Mouse (Mus musculus) heart, embryonic 13.5 days (tissue): Measurements from ENCODE around the gene Ano10. TPM values are rescaled to one million over a fixed set of nuclear protein-coding genes. Genes with fewer than 3 reads are reported as not detected.
"Not testable (repeated sequence)": the region's sequence is repeated elsewhere in the genome, so short reads cannot be mapped to it uniquely, and the experiment has no call there.

Experiments used
- ATAC-seq: fragments of 200-750 bp; cut with Nextera tagmentation; 2 replicates; pipeline ENCODE4 v1.8.0; 2017; ENCODE audit warnings: moderate TSS enrichment; ENCODE audit not compliant: insufficient number of reproducible peaks, low FRiP score, low TSS enrichment; ENCODE audit errors: extremely low read depth
- H3K27ac ChIP-seq: fragments of 300-500 bp; sonication (generic); replicated peaks from 2 replicates; pipeline ENCODE4 v1.5.1; 2015; ENCODE audit warnings: moderate library complexity, mild to moderate bottlenecking, inconsistent platforms
- H3K27me3 ChIP-seq: fragments of 300-500 bp; sonication (generic); replicated peaks from 2 replicates; pipeline ENCODE4 v1.6.1; 2015; ENCODE audit warnings: mild to moderate bottlenecking, inconsistent platforms
- H3K36me3 ChIP-seq: fragments of 300-500 bp; sonication (generic); 2 replicates; pipeline ENCODE4 v1.6.1; 2015; ENCODE audit warnings: mild to moderate bottlenecking, inconsistent platforms
- H3K4me1 ChIP-seq: fragments of 300-500 bp; sonication (generic); 2 replicates; pipeline ENCODE4 v1.6.1; 2015; ENCODE audit warnings: inconsistent platforms
- H3K4me2 ChIP-seq: fragments of 300-500 bp; sonication (generic); 2 replicates; pipeline ENCODE4 v1.6.1; 2015; ENCODE audit warnings: inconsistent platforms, mild to moderate bottlenecking, moderate library complexity
- H3K4me3 ChIP-seq: fragments of 300-500 bp; sonication (generic); 2 replicates; pipeline ENCODE4 v1.5.1; 2015; ENCODE audit warnings: moderate library complexity, mild to moderate bottlenecking, inconsistent platforms
- H3K9ac ChIP-seq: fragments of 300-500 bp; sonication (generic); 2 replicates; pipeline ENCODE4 v1.6.1; 2015; ENCODE audit warnings: inconsistent platforms, mild to moderate bottlenecking, moderate library complexity
- H3K9me3 ChIP-seq: fragments of 300-500 bp; sonication (generic); 2 replicates; pipeline ENCODE4 v1.6.1; 2016; ENCODE audit warnings: inconsistent platforms
- WGBS: fragments of 180-500 bp; shearing (Covaris S2); methylation state at CpG from one replicate; pipeline ENCODE4 v1.1.7; 2015; ENCODE audit warnings: mixed read lengths; 5-methylcytosine and 5-hydroxymethylcytosine counted together
- polyA plus RNA-seq: library from polyadenylated mRNA; unstranded; fragments of >200 nt; fragmentation: Nextera tagmentation; extraction: Ambion mirVana; gene quantifications from 2 replicates; pipeline ENCODE4 v1.2.1, GENCODE M21; 2015

The Ano10 gene
- polyA plus RNA-seq, 1 experiment from 2014 or later, result 30.8 TPM

DNA sequence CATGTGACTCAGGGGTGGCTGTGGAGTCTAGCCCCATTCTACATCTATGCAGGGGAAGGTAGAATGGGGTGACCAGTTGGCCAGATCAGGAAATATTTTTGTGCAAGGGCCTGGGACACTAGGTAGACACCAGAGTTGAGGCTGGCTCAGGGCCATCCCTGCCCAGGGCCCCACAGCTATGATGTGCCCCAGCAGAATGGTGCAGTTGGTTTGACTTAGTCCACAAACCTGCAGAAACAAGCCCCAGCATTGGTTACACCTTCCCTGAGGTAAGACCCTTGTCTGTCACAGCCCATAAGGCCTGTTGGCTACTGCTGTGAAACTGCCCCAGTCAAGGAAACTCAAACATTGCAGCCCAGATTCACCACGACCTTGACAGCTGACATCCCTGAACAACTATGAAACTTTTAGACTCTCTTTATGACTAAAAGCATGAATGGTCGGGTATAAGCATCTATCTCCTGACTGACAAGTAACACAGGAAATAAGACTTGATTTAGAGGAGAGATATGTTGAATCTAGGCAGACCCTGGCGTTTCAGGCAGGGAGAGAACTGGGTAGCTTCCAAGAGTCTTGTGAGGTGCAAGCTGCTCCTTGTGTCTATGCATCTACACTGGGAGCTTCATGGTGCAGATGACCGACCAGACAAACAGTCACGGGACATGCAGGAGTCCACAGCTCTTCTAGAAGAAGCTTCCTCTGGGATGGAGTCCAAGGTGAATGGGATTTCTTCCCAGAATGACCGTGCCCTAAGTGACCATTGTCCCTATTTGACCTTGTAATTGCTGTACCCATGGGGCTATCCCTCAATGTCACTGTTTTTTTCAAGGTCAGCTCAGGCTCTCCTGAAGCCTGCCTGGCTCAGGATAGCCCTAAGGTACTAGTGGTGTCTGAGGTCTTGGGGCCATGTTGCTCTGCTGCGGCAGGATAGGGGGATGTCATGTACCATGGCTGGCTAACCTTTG lies 116.7 kb downstream of the Ano10 start:
- no peaks in the 10 kb centered on the region for H3K27me3 ChIP-seq
- no peak overlapping the region for H3K4me3 ChIP-seq
- no peaks in the 10 kb centered on the region for H3K9me3 ChIP-seq
- H3K9ac ChIP-seq, result no peak overlapping the region
- peak overlapping the region; percentile 58 for H3K27ac ChIP-seq
- peaks cover 40% of the 10 kb centered on the region for H3K4me1 ChIP-seq
- peaks cover 15% of the 10 kb centered on the region for H3K36me3 ChIP-seq
- no peak for ATAC-seq
- H3K4me2 ChIP-seq, result no peak overlapping the region
- 69% methylated on average over 7 of the region's 7 CpGs for WGBS

DNA sequence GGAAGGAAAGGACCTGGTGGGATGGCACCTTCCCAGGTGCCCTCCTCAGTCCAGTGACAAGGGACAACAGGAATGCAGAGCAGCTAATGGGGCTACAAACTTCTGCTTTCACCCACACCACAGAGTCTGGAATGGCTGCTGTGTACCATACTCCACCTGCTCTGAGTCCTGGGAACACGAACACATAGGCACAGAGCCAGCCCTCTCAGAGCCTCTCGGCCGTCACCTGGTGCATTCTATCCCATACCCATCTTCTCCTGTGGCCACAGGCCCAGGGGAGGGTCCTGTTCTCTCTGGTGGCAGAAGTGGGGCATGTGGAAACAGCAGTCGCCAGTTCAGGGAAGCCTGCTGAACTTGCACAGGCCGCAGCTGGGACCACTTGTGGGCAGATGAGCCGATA lies 119.5 kb downstream of the Ano10 start:
- H3K4me3 ChIP-seq, result no peak overlapping the region
- 82% methylated on average over 6 of the region's 6 CpGs for WGBS

DNA sequence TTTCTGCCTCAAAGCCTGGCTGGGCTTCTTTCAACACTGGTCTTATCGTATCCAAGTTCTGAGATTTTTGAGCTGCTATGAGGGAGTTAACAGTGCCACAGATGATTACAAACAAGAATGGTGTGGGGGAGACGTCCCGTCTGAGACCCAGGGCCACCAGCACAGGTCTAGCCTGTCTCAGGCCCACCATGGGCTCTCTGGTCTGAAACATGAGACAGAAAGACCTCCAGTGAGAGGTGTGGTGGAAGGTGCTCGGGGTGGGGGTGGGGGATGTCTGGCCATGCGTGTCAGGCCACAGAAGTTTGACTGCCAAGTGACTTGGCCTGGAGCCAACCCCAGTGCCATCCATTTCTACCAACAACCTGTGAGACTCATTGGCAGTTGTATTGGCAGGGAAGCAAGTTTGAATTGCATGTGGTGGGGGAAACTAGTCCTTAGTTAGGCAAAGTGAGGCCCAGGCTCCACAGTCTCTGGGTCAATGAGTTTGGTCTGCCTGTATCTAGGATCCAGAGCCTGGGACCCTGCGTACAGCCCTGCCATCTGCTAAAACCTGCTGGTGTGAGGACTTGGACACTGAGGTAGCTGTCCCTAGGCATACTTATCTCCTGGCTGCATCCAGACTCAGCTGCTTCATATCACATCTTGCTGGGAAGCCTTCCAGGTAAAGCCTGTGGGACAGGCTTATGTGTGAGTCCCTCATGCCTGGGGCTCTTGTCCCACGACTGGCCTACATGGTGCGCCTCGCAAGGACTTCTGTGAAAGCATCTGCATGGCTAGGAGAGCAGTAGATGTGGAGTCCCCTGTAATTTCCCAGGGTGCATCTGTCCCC lies 120.6 kb downstream of the Ano10 start:
- H3K4me2 ChIP-seq, result no peak overlapping the region

More for the DNA sequence above, 119.5 kb downstream of the Ano10 start:
- Histone ChIP-seq H3K4me2 (no peak overlapping the region), H3K9ac (no peak overlapping the region), H3K4me1 (peaks cover 39% of the 10 kb centered on the region), H3K36me3 (peaks cover 37% of the 10 kb centered on the region), H3K27me3 (no peaks in the 10 kb centered on the region), H3K27ac (no peak overlapping the region), H3K9me3 (no peaks in the 10 kb centered on the region)
- ATAC-seq, result no peak

DNA sequence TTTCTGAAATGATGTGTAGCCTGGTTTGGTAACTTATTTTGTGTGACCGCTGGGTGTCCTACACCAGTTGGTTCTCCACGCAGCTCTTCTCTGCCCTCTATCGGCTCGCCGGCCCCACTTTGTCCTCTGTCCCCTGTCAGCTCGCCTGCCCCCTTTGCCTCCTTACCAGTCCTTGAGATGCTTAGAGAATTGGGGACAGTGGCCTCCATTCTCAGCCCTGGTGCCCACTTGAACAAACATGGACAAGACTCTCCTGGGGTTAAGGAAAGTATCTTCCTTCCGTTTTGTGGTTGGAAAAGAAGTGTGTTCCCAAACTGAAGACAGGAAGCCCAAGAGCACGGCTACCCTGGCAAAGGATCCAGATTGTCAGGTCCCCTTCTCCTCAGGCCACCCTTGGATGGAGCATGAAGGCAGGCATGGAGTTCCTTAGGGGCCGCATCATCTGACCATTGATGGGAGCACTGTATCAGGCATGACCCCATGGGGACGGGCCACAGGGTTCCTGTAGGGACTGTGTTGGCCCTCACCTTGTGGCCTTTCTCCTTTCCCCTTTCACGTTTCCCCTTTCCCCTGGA lies 121.5 kb downstream of the Ano10 start:
- Histone ChIP-seq H3K9ac (no peak overlapping the region), H3K4me2 (no peak overlapping the region), H3K9me3 (no peaks in the 10 kb centered on the region), H3K27me3 (no peaks in the 10 kb centered on the region), H3K36me3 (peaks cover 40% of the 10 kb centered on the region), H3K4me1 (peaks cover 19% of the 10 kb centered on the region), H3K27ac (no peak overlapping the region), H3K4me3 (no peak overlapping the region)
- no peak for ATAC-seq
- 75% methylated on average over 11 of the region's 11 CpGs for WGBS

More for the DNA sequence above, 120.6 kb downstream of the Ano10 start:
- no peaks in the 10 kb centered on the region for H3K9me3 ChIP-seq
- 66% methylated on average over 9 of the region's 9 CpGs for WGBS
- ATAC-seq, result no peak
- peaks cover 28% of the 10 kb centered on the region for H3K4me1 ChIP-seq
- H3K9ac ChIP-seq, result no peak overlapping the region
- H3K27me3 ChIP-seq, result no peaks in the 10 kb centered on the region
- no peak overlapping the region for H3K4me3 ChIP-seq
- peaks cover 39% of the 10 kb centered on the region for H3K36me3 ChIP-seq
- H3K27ac ChIP-seq, result no peak overlapping the region

DNA sequence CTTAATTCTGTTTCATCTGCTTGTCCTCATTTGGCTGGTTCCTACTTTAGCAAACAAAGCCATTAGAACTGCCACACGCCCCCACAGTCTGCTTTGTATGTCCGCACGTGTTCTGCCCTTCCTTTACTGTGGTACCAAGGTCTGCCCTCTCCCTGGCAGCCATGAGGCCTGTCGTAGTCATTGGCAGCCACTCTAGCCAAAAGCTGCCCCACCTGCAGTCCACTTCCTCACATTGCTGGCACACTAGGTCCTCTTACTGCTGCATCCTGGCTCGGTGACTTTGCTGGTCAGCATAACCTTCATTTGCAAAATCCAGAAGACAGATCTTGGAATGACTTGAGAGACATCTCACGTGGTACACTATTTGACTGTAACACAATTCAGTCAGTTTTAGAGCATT lies 124.3 kb downstream of the Ano10 start:
- Histone ChIP-seq H3K4me2 (no peak overlapping the region), H3K27me3 (no peaks in the 10 kb centered on the region), H3K4me3 (no peak overlapping the region), H3K36me3 (peaks cover 58% of the 10 kb centered on the region), H3K9me3 (no peaks in the 10 kb centered on the region), H3K4me1 (peaks cover 13% of the 10 kb centered on the region), H3K9ac (no peak overlapping the region), H3K27ac (no peak overlapping the region)
- 88% methylated on average over 6 of the region's 6 CpGs for WGBS
- no peak for ATAC-seq

DNA sequence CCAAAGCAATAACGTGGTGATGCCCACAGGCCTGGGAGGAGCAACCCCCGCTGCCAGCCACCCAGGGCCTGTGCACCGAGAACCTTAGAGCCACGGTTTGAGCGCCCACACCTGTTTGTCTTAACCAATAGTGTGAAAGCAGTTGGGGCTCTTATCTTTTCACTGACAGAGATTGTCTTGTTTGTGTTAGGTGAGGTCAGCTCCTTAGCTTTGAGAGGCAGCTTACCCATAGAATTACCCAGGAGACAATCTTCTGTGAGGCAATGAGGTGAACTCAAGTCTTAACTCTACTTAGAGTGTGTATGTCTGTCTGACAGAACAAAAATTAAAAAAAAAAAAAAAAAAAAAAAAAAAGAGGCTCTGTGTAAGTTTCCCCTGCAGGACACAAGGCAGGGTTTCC lies 126.5 kb downstream of the Ano10 start:
- not testable (repeated sequence) for H3K27ac ChIP-seq, H3K4me2 ChIP-seq, H3K4me1 ChIP-seq, H3K27me3 ChIP-seq, H3K4me3 ChIP-seq, H3K9ac ChIP-seq, ATAC-seq, H3K9me3 ChIP-seq
- 71% methylated on average over 5 of the region's 5 CpGs for WGBS
- peaks cover 73% of the 10 kb centered on the region for H3K36me3 ChIP-seq

DNA sequence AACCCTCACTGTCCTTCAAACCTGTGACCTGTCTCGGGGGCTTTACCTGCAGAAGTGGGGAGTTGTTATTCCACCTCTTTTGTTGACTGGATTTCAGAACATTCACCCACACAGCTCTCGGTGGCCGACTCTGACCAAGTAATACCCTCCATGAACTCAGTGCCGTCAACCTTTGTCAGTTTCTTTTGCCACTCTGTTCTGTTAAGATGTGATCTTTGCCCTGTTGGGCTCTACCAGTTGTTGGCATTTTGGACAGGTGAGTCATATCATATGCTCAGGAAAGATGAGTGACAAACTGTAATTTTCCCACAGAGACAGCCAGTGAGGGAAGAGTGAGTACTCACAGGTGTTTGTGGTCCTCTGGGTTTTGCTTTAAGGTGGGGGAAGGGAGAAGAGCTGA lies 129.7 kb downstream of the Ano10 start:
- H3K27me3 ChIP-seq, result no peaks in the 10 kb centered on the region
- no peak overlapping the region for H3K9ac ChIP-seq
- H3K36me3 ChIP-seq, result peaks cover 64% of the 10 kb centered on the region
- WGBS, result 88% methylated on average over 4 of the region's 4 CpGs
- H3K4me2 ChIP-seq, result no peak overlapping the region
- H3K27ac ChIP-seq, result no peak overlapping the region
- H3K9me3 ChIP-seq, result no peaks in the 10 kb centered on the region
- ATAC-seq, result no peak
- H3K4me1 ChIP-seq, result no peaks in the 10 kb centered on the region
- H3K4me3 ChIP-seq, result no peak overlapping the region

DNA sequence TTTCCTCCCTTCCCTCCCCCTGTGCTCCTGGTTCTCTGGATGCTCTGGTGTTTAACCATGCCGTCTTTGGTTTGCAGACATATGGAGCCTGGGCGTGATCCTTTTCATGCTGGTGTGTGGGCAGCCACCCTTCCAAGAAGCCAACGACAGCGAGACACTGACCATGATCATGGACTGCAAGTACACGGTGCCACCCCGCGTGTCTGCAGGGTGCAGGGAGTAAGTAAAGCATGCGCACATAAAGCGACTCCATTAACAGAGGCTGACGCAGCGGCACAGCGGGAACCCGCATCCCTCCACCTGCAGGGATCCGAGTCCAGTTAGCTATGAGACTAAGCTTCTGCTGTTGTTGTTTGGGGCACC lies 137.2 kb downstream of the Ano10 start:
- no peak overlapping the region for H3K4me2 ChIP-seq
- no peaks in the 10 kb centered on the region for H3K9me3 ChIP-seq
- no peak overlapping the region for H3K9ac ChIP-seq
- no peak overlapping the region for H3K27ac ChIP-seq
- H3K4me3 ChIP-seq, result no peak overlapping the region
- H3K27me3 ChIP-seq, result no peaks in the 10 kb centered on the region
- H3K4me1 ChIP-seq, result peaks cover 52% of the 10 kb centered on the region
- WGBS, result 91% methylated on average over 14 of the region's 14 CpGs
- no peak for ATAC-seq
- H3K36me3 ChIP-seq, result peaks cover 58% of the 10 kb centered on the region

DNA sequence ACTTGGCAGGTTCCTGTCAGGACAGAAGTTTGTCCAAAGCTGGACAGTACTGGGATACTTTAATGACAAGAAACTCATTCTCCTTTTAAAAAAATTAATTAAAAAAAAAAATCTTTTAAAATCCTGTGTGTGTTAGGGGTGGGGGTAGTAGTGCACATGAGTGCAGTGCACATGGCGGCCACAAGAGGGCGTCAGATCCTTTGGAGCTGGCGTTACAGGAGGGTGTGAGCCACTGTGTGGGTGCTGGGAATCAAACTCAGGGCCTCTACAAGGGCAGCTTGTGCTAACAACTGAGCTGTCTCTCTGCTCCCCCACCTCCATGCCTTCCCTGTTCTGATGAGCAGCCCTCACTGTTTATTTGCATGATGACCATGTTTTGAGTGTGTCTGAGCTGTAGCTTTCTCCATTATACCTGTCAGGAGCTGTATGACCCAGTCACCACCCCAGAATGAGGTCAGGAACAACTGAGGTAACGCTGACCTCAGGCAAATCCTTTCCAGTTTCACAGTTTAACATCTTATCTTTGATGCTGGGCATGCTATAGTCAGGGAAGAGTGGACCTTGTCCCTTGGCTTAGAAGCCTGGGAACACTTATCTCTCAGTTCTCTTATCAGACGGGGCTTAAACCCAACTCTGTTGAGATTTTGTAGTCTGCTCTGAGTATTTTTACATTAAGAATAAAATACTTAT lies 137.7 kb downstream of the Ano10 start:
- no peak overlapping the region for H3K9ac ChIP-seq
- no peak for ATAC-seq
- peaks cover 63% of the 10 kb centered on the region for H3K36me3 ChIP-seq
- no peak overlapping the region for H3K27ac ChIP-seq
- WGBS, result 75% methylated on average over 5 of the region's 5 CpGs
- H3K4me2 ChIP-seq, result no peak overlapping the region
- no peaks in the 10 kb centered on the region for H3K9me3 ChIP-seq
- H3K4me3 ChIP-seq, result no peak overlapping the region
- H3K4me1 ChIP-seq, result peaks cover 58% of the 10 kb centered on the region
- H3K27me3 ChIP-seq, result no peaks in the 10 kb centered on the region

DNA sequence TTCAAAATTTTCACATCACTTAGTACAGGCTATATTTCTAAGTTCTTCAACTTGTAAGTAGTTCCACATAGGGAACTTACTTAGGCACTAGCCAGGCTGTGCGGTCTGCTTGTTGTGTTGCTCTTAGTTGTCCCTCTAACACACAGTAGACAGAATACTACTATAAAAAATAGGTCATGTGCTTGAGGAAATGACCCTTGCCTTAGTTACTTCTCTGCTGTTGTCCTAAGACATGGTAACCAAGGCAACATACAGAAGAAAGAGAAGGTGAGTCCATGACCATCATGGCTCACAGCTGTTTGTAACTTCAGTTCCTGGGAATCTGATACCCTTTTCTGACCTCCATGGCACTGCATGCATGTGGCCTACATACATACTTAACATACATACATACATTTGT lies 139.0 kb downstream of the Ano10 start:
- Histone ChIP-seq H3K4me1 (peaks cover 58% of the 10 kb centered on the region), H3K4me2 (no peak overlapping the region)
- 97% methylated on average over 1 of the region's 1 CpGs for WGBS

DNA sequence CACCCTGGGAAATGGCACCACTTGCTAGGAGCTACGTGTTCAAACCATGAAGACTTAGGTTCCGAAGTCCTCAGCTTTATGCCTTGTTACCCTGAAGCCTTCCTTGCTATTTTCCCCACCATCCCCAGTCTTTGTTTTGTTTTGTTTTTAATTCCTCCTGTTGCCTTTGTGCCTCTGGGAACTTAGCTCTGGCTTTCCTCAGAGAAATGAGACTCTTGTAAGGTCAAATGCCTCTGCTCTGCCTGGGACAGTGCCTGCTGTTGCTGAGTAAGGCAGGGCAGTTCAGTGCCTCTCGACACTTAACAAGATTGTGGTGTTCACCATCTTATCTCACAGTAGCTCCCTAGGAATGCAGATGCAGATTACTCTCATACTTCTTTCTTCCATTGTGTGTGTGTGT lies 140.8 kb downstream of the Ano10 start:
- Histone ChIP-seq H3K4me3 (no peak overlapping the region), H3K27ac (no peak overlapping the region), H3K4me1 (peaks cover 58% of the 10 kb centered on the region), H3K4me2 (no peak overlapping the region), H3K9ac (no peak overlapping the region), H3K9me3 (no peaks in the 10 kb centered on the region), H3K27me3 (no peaks in the 10 kb centered on the region), H3K36me3 (peaks cover 47% of the 10 kb centered on the region)
- ATAC-seq, result no peak
- whole genome bisulfite sequencing, result 64% methylated on average over 3 of the region's 3 CpGs

More for the DNA sequence above, 139.0 kb downstream of the Ano10 start:
- H3K9me3 ChIP-seq, result no peaks in the 10 kb centered on the region
- no peak overlapping the region for H3K9ac ChIP-seq
- H3K4me3 ChIP-seq, result no peak overlapping the region
- H3K27me3 ChIP-seq, result no peaks in the 10 kb centered on the region
- H3K36me3 ChIP-seq, result peaks cover 54% of the 10 kb centered on the region
- H3K27ac ChIP-seq, result no peak overlapping the region
- no peak for ATAC-seq
